8 mouse cellular contexts compared by ENCODE assay signal in genomic region chr5:137308356-137308755, GRCm38 (mm10). TPM values are rescaled to one million over a fixed set of nuclear protein-coding genes. Genes with fewer than 3 reads are reported as not detected.
DNase-seq lines count a peak whose midpoint lies in the region; ATAC-seq and TF ChIP-seq lines count a peak whose summit lies in the region.
"Had no signal": no experiment of that assay in that cellular context is flagged by ENCODE, and none has a peak within 500 bp of the region (broad histone marks: within the 10 kb centered on the region; RNA-seq: fewer than 3 reads in every experiment).

No protein-coding gene starts in this region.

- H3K36me3 ChIP-seq in lung, embryonic 15.5 days, result peaks cover 53% of the 10 kb centered on the region
- peaks cover 69% of the 10 kb centered on the region for H3K36me3 ChIP-seq in limb, embryonic 13.5 days
- peaks cover 22% of the 10 kb centered on the region for H3K36me3 ChIP-seq in stomach, embryonic 16.5 days (ENCODE audit: control insufficient read depth, insufficient read depth, low read length)

- no peaks in the 10 kb centered on the region for H3K27me3 ChIP-seq in lung, embryonic 15.5 days
- no peaks in the 10 kb centered on the region for H3K27me3 ChIP-seq in limb, embryonic 13.5 days
- no peaks in the 10 kb centered on the region for H3K27me3 ChIP-seq in stomach, embryonic 16.5 days (ENCODE audit: control insufficient read depth, insufficient read depth, low read length)

- TF ChIP-seq CTCF in embryonic fibroblast, embryonic 13.5 days (IDR thresholded peaks at IDR 0.05; ENCODE audit: borderline replicate concordance, insufficient read depth, low read length), result no peak

- peak overlapping the region; percentile 97 for H3K27ac ChIP-seq in lung, embryonic 15.5 days
- H3K27ac ChIP-seq in embryonic fibroblast, embryonic 13.5 days (ENCODE audit: insufficient read depth, low read length), result peak overlapping the region; percentile 79; the same call in 1 of the 2 replicates
- peak overlapping the region; percentile 94 for H3K27ac ChIP-seq in limb, embryonic 13.5 days
- H3K27ac ChIP-seq in stomach, embryonic 16.5 days (ENCODE audit: low read length), result peak overlapping the region; percentile 91

- no peak for DNase-seq in lung, postnatal 4 days
- no peak for DNase-seq in right cerebral cortex, postnatal 14 days
- no peak for DNase-seq in adrenal gland, adult 8-10 months
- DNase-seq: cerebellum, adult 11 months had no signal

- H3K9ac ChIP-seq in lung, embryonic 15.5 days, result peak overlapping the region; percentile 57; the same call in 1 of the 2 replicates
- peak overlapping the region; percentile 97 for H3K9ac ChIP-seq in limb, embryonic 13.5 days
- H3K9ac ChIP-seq in stomach, embryonic 16.5 days (ENCODE audit: low read length), result peak overlapping the region; percentile 97

- 93% methylated on average over 4 of the region's 4 CpGs for WGBS in lung, embryonic 15.5 days
- 91% methylated on average over 4 of the region's 4 CpGs for whole genome bisulfite sequencing in limb, embryonic 13.5 days
- WGBS in stomach, embryonic 16.5 days, result 94% methylated on average over 4 of the region's 4 CpGs

- no peak for TF ChIP-seq POLR2A in embryonic fibroblast, embryonic 13.5 days (IDR thresholded peaks at IDR 0.05; ENCODE audit: low read depth, low read length)

- H3K4me2 ChIP-seq in lung, embryonic 15.5 days, result peak overlapping the region; percentile 75
- H3K4me2 ChIP-seq in limb, embryonic 13.5 days (replicated peaks), result peak overlapping the region; percentile 78
- H3K4me2 ChIP-seq in stomach, embryonic 16.5 days (ENCODE audit: low read depth, low read length), result peak overlapping the region; percentile 67

- no peaks in the 10 kb centered on the region for H3K9me3 ChIP-seq in lung, embryonic 15.5 days
- 0 out of 2 replicates have a peak, but pooled peaks cover 6% of the 10 kb centered on the region for H3K9me3 ChIP-seq in limb, embryonic 13.5 days
- no peaks in the 10 kb centered on the region for H3K9me3 ChIP-seq in stomach, embryonic 16.5 days (replicated peaks; ENCODE audit: control insufficient read depth, low read length)

- H3K4me1 ChIP-seq in lung, embryonic 15.5 days, result peaks cover 54% of the 10 kb centered on the region
- H3K4me1 ChIP-seq in embryonic fibroblast, embryonic 13.5 days (ENCODE audit: control insufficient read depth, insufficient read depth, low read length), result peaks cover 14% of the 10 kb centered on the region
- H3K4me1 ChIP-seq in limb, embryonic 13.5 days, result peaks cover 60% of the 10 kb centered on the region
- peaks cover 39% of the 10 kb centered on the region for H3K4me1 ChIP-seq in stomach, embryonic 16.5 days (ENCODE audit: control insufficient read depth, insufficient read depth, low read length)

- ATAC-seq in lung, embryonic 15.5 days (ENCODE audit: borderline replicate concordance, extremely low read depth, low FRiP score, low TSS enrichment), result no peak
- no peak for ATAC-seq in limb, embryonic 13.5 days (ENCODE audit: low FRiP score, low read depth)
- ATAC-seq in stomach, embryonic 16.5 days (ENCODE audit: insufficient read depth, low FRiP score), result no peak

- peak overlapping the region; percentile 94; the same call in 1 of the 2 replicates for H3K4me3 ChIP-seq in lung, embryonic 15.5 days
- peak overlapping the region; percentile 81; the same call in 1 of the 2 replicates for H3K4me3 ChIP-seq in embryonic fibroblast, embryonic 13.5 days (ENCODE audit: insufficient read depth, low read length)
- peak overlapping the region; percentile 87 for H3K4me3 ChIP-seq in limb, embryonic 13.5 days
- H3K4me3 ChIP-seq in stomach, embryonic 16.5 days (replicated peaks; ENCODE audit: low read length), result peak overlapping the region; percentile 94

RNA-seq across cellular contexts. Expression of gene Srrt, which starts 0.9 kb away (rescaled TPM):
- polyA plus RNA-seq in lung, embryonic 15.5 days (2015; fragmentation: Nextera tagmentation; extraction: Ambion mirVana), result 145 and 155 TPM in 2 replicates
- 93.6 and 108 TPM in 2 replicates for polyA plus RNA-seq in embryonic fibroblast, embryonic 13.5 days (2011; ENCODE audit: insufficient read length, low read depth, missing spikeins)
- polyA plus RNA-seq in limb, embryonic 13.5 days (2015; fragmentation: Nextera tagmentation; extraction: Ambion mirVana), result 141 and 149 TPM in 2 replicates
- 113 and 116 TPM in 2 replicates for polyA plus RNA-seq in stomach, embryonic 16.5 days (2015; fragmentation: Nextera tagmentation; extraction: Ambion mirVana)
- 100 to 1,000 TPM; 145 to 244 (median 187) TPM for total RNA-seq in adrenal gland, adult 8-10 months (2022)

RNA-seq across cellular contexts. Expression of gene Trip6, which starts 5.8 kb away (rescaled TPM):
- polyA plus RNA-seq in lung, embryonic 15.5 days (2015; fragmentation: Nextera tagmentation; extraction: Ambion mirVana), result 95.9 and 96.3 TPM in 2 replicates
- polyA plus RNA-seq in embryonic fibroblast, embryonic 13.5 days (2011; ENCODE audit: insufficient read length, low read depth, missing spikeins), result 32.5 and 42.9 TPM in 2 replicates
- polyA plus RNA-seq in limb, embryonic 13.5 days (2015; fragmentation: Nextera tagmentation; extraction: Ambion mirVana), result 104 and 107 TPM in 2 replicates
- polyA plus RNA-seq in stomach, embryonic 16.5 days (2015; fragmentation: Nextera tagmentation; extraction: Ambion mirVana), result 77.6 and 77.8 TPM in 2 replicates
- 10 to 100 TPM; 35.7 to 54.9 (median 48.5) TPM for total RNA-seq in adrenal gland, adult 8-10 months (2022)

RNA-seq across cellular contexts. Expression of gene Ufsp1, which starts 13.9 kb away (rescaled TPM):
- 5.3 and 5.8 TPM in 2 replicates for polyA plus RNA-seq in lung, embryonic 15.5 days (2015; fragmentation: Nextera tagmentation; extraction: Ambion mirVana)
- polyA plus RNA-seq in embryonic fibroblast, embryonic 13.5 days (2011; ENCODE audit: insufficient read length, low read depth, missing spikeins), result 4.4 and 7.7 TPM in 2 replicates
- 8.4 and 9.6 TPM in 2 replicates for polyA plus RNA-seq in limb, embryonic 13.5 days (2015; fragmentation: Nextera tagmentation; extraction: Ambion mirVana)
- polyA plus RNA-seq in stomach, embryonic 16.5 days (2015; fragmentation: Nextera tagmentation; extraction: Ambion mirVana), result 7.3 and 8.6 TPM in 2 replicates
- total RNA-seq in adrenal gland, adult 8-10 months (2022), result 10 to 100 TPM; 13.0 to 16.4 (median 15.8) TPM

RNA-seq across cellular contexts. Expression of gene Ache, which starts 21.0 kb away (rescaled TPM):
- polyA plus RNA-seq in lung, embryonic 15.5 days (2015; fragmentation: Nextera tagmentation; extraction: Ambion mirVana), result 1.8 and 3.9 TPM in 2 replicates
- polyA plus RNA-seq in embryonic fibroblast, embryonic 13.5 days (2011; ENCODE audit: insufficient read length, low read depth, missing spikeins), result 0.33 and 0.73 TPM in 2 replicates
- 17.2 and 18.3 TPM in 2 replicates for polyA plus RNA-seq in limb, embryonic 13.5 days (2015; fragmentation: Nextera tagmentation; extraction: Ambion mirVana)
- polyA plus RNA-seq in stomach, embryonic 16.5 days (2015; fragmentation: Nextera tagmentation; extraction: Ambion mirVana), result 9.8 and 10.8 TPM in 2 replicates
- total RNA-seq in adrenal gland, adult 8-10 months (2022), result 10 to 100 TPM; 11.5 to 22.5 (median 16.8) TPM

RNA-seq across cellular contexts. Expression of gene Slc12a9, which starts 25.0 kb away (rescaled TPM):
- 12.0 and 13.0 TPM in 2 replicates for polyA plus RNA-seq in lung, embryonic 15.5 days (2015; fragmentation: Nextera tagmentation; extraction: Ambion mirVana)
- 7.2 and 7.7 TPM in 2 replicates for polyA plus RNA-seq in embryonic fibroblast, embryonic 13.5 days (2011; ENCODE audit: insufficient read length, low read depth, missing spikeins)
- 17.2 and 17.9 TPM in 2 replicates for polyA plus RNA-seq in limb, embryonic 13.5 days (2015; fragmentation: Nextera tagmentation; extraction: Ambion mirVana)
- polyA plus RNA-seq in stomach, embryonic 16.5 days (2015; fragmentation: Nextera tagmentation; extraction: Ambion mirVana), result 12.6 and 13.7 TPM in 2 replicates
- 10 to 100 TPM; 10.2 to 22.1 (median 16.6) TPM for total RNA-seq in adrenal gland, adult 8-10 months (2022)
